Mouse (Mus musculus) heart, embryonic 15.5 days (tissue): ENCODE measurements around the gene Prkar2a. TPM values are rescaled to one million over a fixed set of nuclear protein-coding genes. Genes with fewer than 3 reads are reported as not detected.

Experiments used
- ATAC-seq: fragments of 200-750 bp; cut with Nextera tagmentation; replicated peaks from 2 replicates; pipeline ENCODE4 v1.8.0; 2017; ENCODE audit warnings: low read depth, moderate TSS enrichment; ENCODE audit not compliant: insufficient number of reproducible peaks, insufficient read depth, low FRiP score
- H3K27ac ChIP-seq: fragments of 300-500 bp; sonication (generic); 2 replicates; pipeline ENCODE4 v1.5.1; 2015; ENCODE audit warnings: mild to moderate bottlenecking, inconsistent platforms
- H3K27me3 ChIP-seq: fragments of 300-500 bp; sonication (generic); 2 replicates; pipeline ENCODE4 v1.6.1; 2015; ENCODE audit warnings: inconsistent platforms
- H3K36me3 ChIP-seq: fragments of 300-500 bp; sonication (generic); 2 replicates; pipeline ENCODE4 v1.6.1; 2015; ENCODE audit warnings: mild to moderate bottlenecking, inconsistent platforms
- H3K4me1 ChIP-seq: fragments of 300-500 bp; sonication (generic); replicated peaks from 2 replicates; pipeline ENCODE4 v1.6.1; 2015; ENCODE audit warnings: inconsistent platforms
- H3K4me2 ChIP-seq: fragments of 300-500 bp; sonication (generic); 2 replicates; pipeline ENCODE4 v1.6.1; 2015; ENCODE audit warnings: inconsistent platforms, mild to moderate bottlenecking, moderate library complexity
- H3K4me3 ChIP-seq: fragments of 300-500 bp; sonication (generic); 2 replicates; pipeline ENCODE4 v1.5.1; 2015; ENCODE audit warnings: mild to moderate bottlenecking, inconsistent platforms
- H3K9ac ChIP-seq: fragments of 300-500 bp; sonication (generic); 2 replicates; pipeline ENCODE4 v1.6.1; 2015; ENCODE audit warnings: mild to moderate bottlenecking, inconsistent platforms
- H3K9me3 ChIP-seq: fragments of 300-500 bp; sonication (generic); replicated peaks from 2 replicates; pipeline ENCODE4 v1.6.1; 2016; ENCODE audit warnings: inconsistent platforms
- WGBS: fragments of 180-500 bp; shearing (Covaris S2); methylation state at CpG from one replicate; pipeline ENCODE4 v1.1.7; 2015; ENCODE audit warnings: mixed read lengths; 5-methylcytosine and 5-hydroxymethylcytosine counted together
- microRNA-seq: library from miRNA; unstranded; fragments of <30 nt; microRNA quantifications from one replicate; pipeline ENCODE4, GENCODE M21; 2016
- polyA plus RNA-seq: library from polyadenylated mRNA; unstranded; fragments of >200 nt; fragmentation: Nextera tagmentation; extraction: Ambion mirVana; gene quantifications from 2 replicates; pipeline ENCODE4 v1.2.1, GENCODE M21; 2015

The Prkar2a gene
- polyA plus RNA-seq, 1 experiment from 2014 or later, result 25.7 TPM

GRCm38 (mm10) chr9:108798508-108799075 lies 109.5 kb downstream of the Prkar2a start:
- no peak for ATAC-seq
- no peak overlapping the region for H3K9ac ChIP-seq
- H3K4me2 ChIP-seq, result no peak overlapping the region
- no peaks in the 10 kb centered on the region for H3K27me3 ChIP-seq
- H3K27ac ChIP-seq, result no peak overlapping the region
- H3K4me1 ChIP-seq, result peaks cover 38% of the 10 kb centered on the region
- no peak overlapping the region for H3K4me3 ChIP-seq
- H3K36me3 ChIP-seq, result peaks cover 54% of the 10 kb centered on the region
- no peaks in the 10 kb centered on the region for H3K9me3 ChIP-seq
- WGBS, result 69% methylated on average over 5 of the region's 5 CpGs

- Histone ChIP-seq H3K27me3 (no peaks in the 10 kb centered on the region), H3K27ac (no peak overlapping the region), H3K4me1 (peaks cover 31% of the 10 kb centered on the region), H3K4me2 (no peak overlapping the region), H3K36me3 (peaks cover 64% of the 10 kb centered on the region), H3K4me3 (no peak overlapping the region), H3K9ac (no peak overlapping the region), H3K9me3 (no peaks in the 10 kb centered on the region)
- WGBS, result 80% methylated on average over 3 of the region's 3 CpGs
- no peak for ATAC-seq
Measured at GRCm38 (mm10) chr9:108799564-108799963, 110.5 kb downstream of the Prkar2a start.

Small RNA genes within 50 kb of the gene (microRNA-seq; reads per million reads assigned to microRNA genes)
- not detected for gene Gm26298

Other genes with a start within 250 kb of the Prkar2a start
- 32.2 and 42.1 TPM in 2 replicates for gene Ccdc71, start 228.8 kb upstream of the Prkar2a start, polyA plus RNA-seq
- 95.7 and 103 TPM in 2 replicates for gene Klhdc8b, start 227.7 kb upstream of the Prkar2a start, polyA plus RNA-seq
- gene Lamb2, start 209.6 kb upstream of the Prkar2a start, polyA plus RNA-seq, result 55.5 and 64.2 TPM in 2 replicates
- 51.5 and 68.5 TPM in 2 replicates for gene Usp19, start 198.7 kb upstream of the Prkar2a start, polyA plus RNA-seq
- 49.4 and 67.5 TPM in 2 replicates for gene Qars, start 181.6 kb upstream of the Prkar2a start, polyA plus RNA-seq
- 75.1 and 84.6 TPM in 2 replicates for gene Qrich1, start 172.5 kb upstream of the Prkar2a start, polyA plus RNA-seq
- 81.6 and 97.3 TPM in 2 replicates for gene Impdh2, start 129.0 kb upstream of the Prkar2a start, polyA plus RNA-seq
- gene Ndufaf3, start 121.9 kb upstream of the Prkar2a start, polyA plus RNA-seq, result 52.6 and 55.4 TPM in 2 replicates
- gene Dalrd3, start 119.4 kb upstream of the Prkar2a start, polyA plus RNA-seq, result 66.8 and 103 TPM in 2 replicates
- gene Wdr6, start 110.6 kb upstream of the Prkar2a start, polyA plus RNA-seq, result 42.5 and 68.5 TPM in 2 replicates
- gene P4htm, start 91.6 kb upstream of the Prkar2a start, polyA plus RNA-seq, result 18.6 and 20.9 TPM in 2 replicates
- gene Arih2, start 39.9 kb upstream of the Prkar2a start, polyA plus RNA-seq, result 38.3 and 47.1 TPM in 2 replicates
- gene Slc25a20, start 27.2 kb upstream of the Prkar2a start, polyA plus RNA-seq, result 73.4 and 74.6 TPM in 2 replicates
- 28.8 and 36.3 TPM in 2 replicates for gene Ip6k2, start 94.5 kb downstream of the Prkar2a start, polyA plus RNA-seq
- 9.7 and 14.5 TPM in 2 replicates for gene Nckipsd, start 119.1 kb downstream of the Prkar2a start, polyA plus RNA-seq
- 0.06 and 0.22 TPM in 2 replicates for gene Celsr3, start 137.0 kb downstream of the Prkar2a start, polyA plus RNA-seq
- gene Slc26a6, start 164.0 kb downstream of the Prkar2a start, polyA plus RNA-seq, result 5.5 and 6.9 TPM in 2 replicates
- gene Tmem89, start 225.3 kb downstream of the Prkar2a start, polyA plus RNA-seq, result not detected in 2 replicates
- 885 and 887 TPM in 2 replicates for gene Uqcrc1, start 247.3 kb downstream of the Prkar2a start, polyA plus RNA-seq